Mouse (Mus musculus) forebrain, postnatal 0 days (tissue): ENCODE results near the gene Hoxa6. TPM values are rescaled to one million over a fixed set of nuclear protein-coding genes. Genes with fewer than 3 reads are reported as not detected.

Source experiments
- ATAC-seq: fragments of 200-750 bp; cut with Nextera tagmentation; 2 replicates; pipeline ENCODE4 v1.8.0; 2017; ENCODE audit warnings: mild to moderate bottlenecking, moderate library complexity
- DNase-seq: peaks from one replicate; pipeline ENCODE4 v3.0.0-alpha.2; 2015
- H3K27ac ChIP-seq: fragments of 300-500 bp; sonication (generic); 2 replicates; pipeline ENCODE4 v1.5.1; 2014; ENCODE audit warnings: low read depth, mild to moderate bottlenecking, antibody characterized with exemption, low read length, moderate library complexity, mixed read lengths
- H3K27me3 ChIP-seq: fragments of 300-500 bp; sonication (generic); 2 replicates; pipeline ENCODE4 v1.6.1; 2014; ENCODE audit warnings: mild to moderate bottlenecking, low read length, mixed read lengths; ENCODE audit not compliant: insufficient read depth
- H3K36me3 ChIP-seq: fragments of 300-500 bp; sonication (generic); 2 replicates; pipeline ENCODE4 v1.6.1; 2014; ENCODE audit warnings: mild to moderate bottlenecking, moderate library complexity; ENCODE audit not compliant: insufficient read depth
- H3K4me1 ChIP-seq: fragments of 300-500 bp; sonication (generic); 2 replicates; pipeline ENCODE4 v1.6.1; 2014; ENCODE audit warnings: antibody characterized with exemption; ENCODE audit not compliant: insufficient read depth
- H3K4me2 ChIP-seq: fragments of 300-500 bp; sonication (generic); 2 replicates; pipeline ENCODE4 v1.6.1; 2014; ENCODE audit warnings: low read depth, mild to moderate bottlenecking, moderate library complexity
- H3K4me3 ChIP-seq: fragments of 300-500 bp; sonication (generic); 2 replicates; pipeline ENCODE4 v1.5.1; 2014; ENCODE audit warnings: low read depth, low read length, mixed read lengths
- H3K9ac ChIP-seq: fragments of 300-500 bp; sonication (generic); 2 replicates; pipeline ENCODE4 v1.6.1; 2014; ENCODE audit warnings: mild to moderate bottlenecking
- H3K9me3 ChIP-seq: fragments of 300-500 bp; sonication (generic); 2 replicates; pipeline ENCODE4 v1.6.1; 2016; ENCODE audit warnings: low read length
- CTCF ChIP-seq: sonication (generic); IDR thresholded peaks from 2 replicates; pipeline ENCODE4 v1.5.1; 2016; ENCODE audit warnings: antibody characterized with exemption, control low read depth, low read depth
- WGBS: fragments of 180-500 bp; shearing (Covaris S2); extraction: QIAGEN DNeasy Blood & Tissue Kit; methylation state at CpG from one replicate; pipeline ENCODE4 v1.1.7; 2014; 5-methylcytosine and 5-hydroxymethylcytosine counted together
- polyA plus RNA-seq: library from polyadenylated mRNA; unstranded; fragments of >200 nt; fragmentation: Nextera tagmentation; extraction: Ambion mirVana; gene quantifications from 2 replicates; pipeline ENCODE4 v1.2.1, GENCODE M21; 2015
- total RNA-seq: library from RNA; depleted of rRNA; stranded (reverse); fragments of >200 nt; gene quantifications from 2 replicates; pipeline ENCODE4 v1.2.3, GENCODE M21; 2014

Gene Hoxa6
- total and polyA plus RNA-seq, 2 experiments from 2014 or later: not detected

DNA sequence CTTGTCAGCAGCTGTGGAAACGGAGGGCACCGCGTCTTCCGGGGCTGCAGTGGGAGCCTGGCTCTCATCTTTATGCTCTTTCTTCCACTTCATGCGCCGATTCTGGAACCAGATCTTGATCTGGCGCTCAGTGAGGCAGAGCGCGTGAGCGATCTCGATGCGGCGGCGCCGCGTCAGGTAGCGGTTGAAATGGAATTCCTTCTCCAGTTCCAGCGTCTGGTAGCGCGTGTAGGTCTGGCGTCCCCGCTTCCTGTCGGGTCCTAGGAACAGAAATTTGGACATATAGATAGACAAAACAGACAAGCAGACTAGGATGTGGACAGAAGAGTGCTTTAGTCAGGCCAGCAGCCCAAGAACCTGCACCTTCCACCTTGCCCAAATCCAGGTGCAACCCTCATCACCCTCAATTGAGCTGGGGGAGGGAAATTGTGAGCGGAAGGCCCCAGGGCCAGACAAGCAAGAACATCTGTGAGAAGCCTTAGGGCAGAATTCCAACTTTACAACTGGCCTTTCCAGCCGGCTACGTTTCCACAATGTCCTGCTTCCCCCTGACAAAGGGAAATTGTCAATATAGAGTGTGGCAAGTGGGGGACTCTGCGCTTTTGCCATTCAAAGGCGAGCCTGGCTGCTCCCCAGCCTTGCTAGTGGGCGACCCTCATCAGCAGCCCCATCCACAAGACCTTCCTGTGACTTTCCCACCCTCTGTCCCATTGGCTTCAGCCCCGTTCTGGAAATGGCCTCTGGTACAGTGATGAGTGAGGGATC is 7.4 kb upstream of the Hoxa6 start:
- Histone ChIP-seq H3K36me3 (no peaks in the 10 kb centered on the region), H3K27ac (no peak overlapping the region), H3K27me3 (peaks cover 98% of the 10 kb centered on the region), H3K4me1 (peaks cover 4% of the 10 kb centered on the region; the same call in 1 of the 2 replicates), H3K4me2 (no peak overlapping the region), H3K9ac (no peak overlapping the region), H3K9me3 (no peaks in the 10 kb centered on the region), H3K4me3 (no peak overlapping the region)
- DNase-seq (no peak), ATAC-seq (no peak)
- no peak for TF ChIP-seq CTCF
- WGBS: 2% methylated on average over 30 of the region's 30 CpGs

- Histone ChIP-seq H3K4me1 (peaks cover 4% of the 10 kb centered on the region; the same call in 1 of the 2 replicates), H3K4me3 (no peak overlapping the region), H3K27ac (no peak overlapping the region), H3K36me3 (no peaks in the 10 kb centered on the region), H3K27me3 (peaks cover 97% of the 10 kb centered on the region), H3K9me3 (no peaks in the 10 kb centered on the region), H3K9ac (no peak overlapping the region), H3K4me2 (no peak overlapping the region)
- no peak for TF ChIP-seq CTCF
- 9% methylated on average over 3 of the region's 3 CpGs for WGBS
- ATAC-seq (no peak), DNase-seq (no peak)
These were observed 6.5 kb upstream of the Hoxa6 start for GRCm38 (mm10) chr6:52215070-52215469.

DNA sequence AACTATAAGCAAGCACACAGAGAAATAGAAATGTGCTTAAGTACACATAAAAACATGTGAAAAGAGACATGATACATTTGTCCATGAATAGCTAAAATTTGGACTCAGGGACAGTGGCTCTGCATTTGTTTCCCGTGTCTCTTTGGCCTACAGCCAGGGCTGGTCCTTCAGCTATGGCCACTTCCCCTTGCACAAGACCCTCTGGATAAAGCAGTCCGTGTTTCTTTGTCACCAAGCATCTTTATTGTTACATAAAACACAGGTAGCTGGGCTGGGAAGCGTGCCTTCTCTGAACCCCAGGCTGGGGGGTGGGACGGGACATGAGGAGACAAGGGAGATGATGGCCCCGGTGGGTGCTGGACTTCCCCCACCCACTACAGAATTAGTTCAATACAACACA is 5.7 kb upstream of the Hoxa6 start:
- Histone ChIP-seq H3K9ac (no peak overlapping the region), H3K27me3 (peaks cover 97% of the 10 kb centered on the region), H3K4me1 (peaks cover 4% of the 10 kb centered on the region; the same call in 1 of the 2 replicates), H3K4me2 (no peak overlapping the region), H3K27ac (no peak overlapping the region), H3K4me3 (no peak overlapping the region), H3K36me3 (no peaks in the 10 kb centered on the region), H3K9me3 (no peaks in the 10 kb centered on the region)
- TF ChIP-seq CTCF: no peak
- DNase-seq (no peak), ATAC-seq (no peak)
- 9% methylated on average over 5 of the region's 5 CpGs for WGBS

- DNase-seq (no peak), ATAC-seq (no peak)
- H3K4me3 ChIP-seq: no peak within 1 kb of the TSS
- H3K4me1 ChIP-seq: peaks cover 4% of the 10 kb centered on the region; the same call in 1 of the 2 replicates
- 3% methylated on average over 38 of the region's 38 CpGs for WGBS
- H3K9ac ChIP-seq: no peak within 1 kb of the TSS
- no peaks in the 10 kb centered on the region for H3K36me3 ChIP-seq
- H3K4me2 ChIP-seq: no peak within 1 kb of the TSS
- peaks cover 97% of the 10 kb centered on the region for H3K27me3 ChIP-seq
- H3K9me3 ChIP-seq: no peaks in the 10 kb centered on the region
- H3K27ac ChIP-seq: no peak within 1 kb of the TSS
- no peak for TF ChIP-seq CTCF
These were observed 4.8 kb upstream of the Hoxa6 start, which contains the start of the genes Hoxa3 and Gm28308 for GRCm38 (mm10) chr6:52213119-52213986. TSS of gene Hoxa3 (minus strand) at chr6:52213336. TSS of gene Gm28308 (minus strand) at chr6:52213339.

DNA sequence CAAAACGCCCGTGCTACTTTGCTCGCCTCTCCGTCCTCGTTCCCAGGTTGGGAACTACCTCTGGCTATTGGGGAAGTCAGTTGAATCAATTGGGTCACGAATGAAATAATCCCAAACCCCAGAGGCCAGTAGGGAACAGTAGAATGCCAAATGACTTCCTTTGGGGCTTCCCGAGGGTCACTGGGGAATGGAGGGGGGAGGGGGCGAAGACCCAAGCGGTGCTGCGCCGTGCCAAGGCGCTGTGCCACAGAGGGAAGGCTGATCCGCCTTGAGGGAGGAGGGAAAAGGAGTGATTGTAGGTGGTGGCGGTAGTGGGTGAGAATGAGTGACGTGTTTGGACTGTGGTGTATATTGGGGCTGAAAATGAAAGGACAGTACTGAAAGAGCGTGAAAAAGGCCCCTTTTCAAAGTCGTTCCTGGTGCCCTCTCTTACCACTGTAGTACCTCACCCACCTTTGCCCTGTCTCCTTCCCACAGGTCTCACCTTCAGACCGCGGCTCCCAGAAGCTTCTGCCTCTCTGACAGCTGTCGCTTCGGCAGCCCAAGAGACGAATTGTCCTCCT is 4.1 kb upstream of the Hoxa6 start:
- no peak overlapping the region for H3K9ac ChIP-seq
- ATAC-seq (no peak), DNase-seq (no peak)
- 3% methylated on average over 22 of the region's 22 CpGs for WGBS
- H3K27me3 ChIP-seq: peaks cover 95% of the 10 kb centered on the region
- no peak overlapping the region for H3K27ac ChIP-seq
- no peak for TF ChIP-seq CTCF
- no peak overlapping the region for H3K4me2 ChIP-seq
- H3K9me3 ChIP-seq: no peaks in the 10 kb centered on the region
- no peaks in the 10 kb centered on the region for H3K36me3 ChIP-seq
- H3K4me3 ChIP-seq: no peak overlapping the region
- H3K4me1 ChIP-seq: peaks cover 4% of the 10 kb centered on the region; the same call in 1 of the 2 replicates

DNA sequence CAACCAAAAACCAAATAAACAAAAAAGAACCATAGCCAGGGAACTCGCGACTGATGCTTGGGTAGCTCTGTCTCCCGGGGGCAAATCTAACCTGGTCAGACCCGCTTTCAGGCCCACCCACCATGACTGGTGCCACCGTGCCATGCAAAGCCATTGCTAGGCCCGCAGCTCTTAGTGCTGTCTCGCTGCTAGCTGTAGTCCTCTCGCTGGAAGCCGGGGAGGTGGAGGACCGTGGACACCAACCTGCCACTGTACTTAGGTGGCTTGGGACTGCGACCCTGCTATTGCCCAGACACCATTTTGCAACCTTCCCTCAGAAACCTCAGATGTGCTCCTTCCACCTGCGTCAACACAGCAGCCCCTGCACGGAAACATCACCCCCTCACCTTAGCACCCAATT is 3.4 kb upstream of the Hoxa6 start:
- H3K9me3 ChIP-seq: no peaks in the 10 kb centered on the region
- DNase-seq (no peak), ATAC-seq (no peak)
- no peak overlapping the region for H3K4me2 ChIP-seq
- no peak overlapping the region for H3K9ac ChIP-seq
- 5% methylated on average over 13 of the region's 13 CpGs for WGBS
- H3K36me3 ChIP-seq: no peaks in the 10 kb centered on the region
- TF ChIP-seq CTCF: no peak
- peaks cover 95% of the 10 kb centered on the region for H3K27me3 ChIP-seq
- H3K27ac ChIP-seq: no peak overlapping the region
- no peaks in the 10 kb centered on the region for H3K4me1 ChIP-seq
- no peak overlapping the region for H3K4me3 ChIP-seq
